Mouse (Mus musculus) neural tube, embryonic 12.5 days (tissue): ENCODE measurements around the gene Arsj. TPM values are rescaled to one million over a fixed set of nuclear protein-coding genes. Genes with fewer than 3 reads are reported as not detected.

Experiments
- ATAC-seq: fragments of 200-750 bp; cut with Nextera tagmentation; 2 replicates; pipeline ENCODE4 v1.8.0; 2017; ENCODE audit warnings: low read depth, mild to moderate bottlenecking, moderate TSS enrichment, moderate library complexity; ENCODE audit not compliant: low FRiP score
- H3K27ac ChIP-seq: fragments of 300-500 bp; sonication (generic); 2 replicates; pipeline ENCODE4 v1.5.1; 2016
- H3K27me3 ChIP-seq: fragments of 300-500 bp; sonication (generic); replicated peaks from 2 replicates; pipeline ENCODE4 v1.6.1; 2016; ENCODE audit warnings: mild to moderate bottlenecking
- H3K36me3 ChIP-seq: fragments of 300-500 bp; sonication (generic); 2 replicates; pipeline ENCODE4 v1.6.1; 2016; ENCODE audit warnings: mild to moderate bottlenecking
- H3K4me1 ChIP-seq: fragments of 300-500 bp; sonication (generic); 2 replicates; pipeline ENCODE4 v1.6.1; 2016
- H3K4me2 ChIP-seq: fragments of 300-500 bp; sonication (generic); replicated peaks from 2 replicates; pipeline ENCODE4 v1.6.1; 2016; ENCODE audit warnings: mild to moderate bottlenecking
- H3K4me3 ChIP-seq: fragments of 300-500 bp; sonication (generic); 2 replicates; pipeline ENCODE4 v1.5.1; 2016
- H3K9ac ChIP-seq: fragments of 300-500 bp; sonication (generic); 2 replicates; pipeline ENCODE4 v1.6.1; 2016; ENCODE audit warnings: mild to moderate bottlenecking
- H3K9me3 ChIP-seq: fragments of 300-500 bp; sonication (generic); 2 replicates; pipeline ENCODE4 v1.6.1; 2016; ENCODE audit warnings: mild to moderate bottlenecking
- WGBS: fragments of 180-500 bp; shearing (Covaris S2); methylation state at CpG from one replicate; pipeline ENCODE4 v1.1.7; 2016; 5-methylcytosine and 5-hydroxymethylcytosine counted together
- polyA plus RNA-seq: library from polyadenylated mRNA; unstranded; fragments of >200 nt; fragmentation: Nextera tagmentation; extraction: Ambion mirVana; gene quantifications from 2 replicates; pipeline ENCODE4 v1.2.1, GENCODE M21; 2016

Gene Arsj
- polyA plus RNA-seq, 1 experiment from 2014 or later: 0.41 TPM

DNA sequence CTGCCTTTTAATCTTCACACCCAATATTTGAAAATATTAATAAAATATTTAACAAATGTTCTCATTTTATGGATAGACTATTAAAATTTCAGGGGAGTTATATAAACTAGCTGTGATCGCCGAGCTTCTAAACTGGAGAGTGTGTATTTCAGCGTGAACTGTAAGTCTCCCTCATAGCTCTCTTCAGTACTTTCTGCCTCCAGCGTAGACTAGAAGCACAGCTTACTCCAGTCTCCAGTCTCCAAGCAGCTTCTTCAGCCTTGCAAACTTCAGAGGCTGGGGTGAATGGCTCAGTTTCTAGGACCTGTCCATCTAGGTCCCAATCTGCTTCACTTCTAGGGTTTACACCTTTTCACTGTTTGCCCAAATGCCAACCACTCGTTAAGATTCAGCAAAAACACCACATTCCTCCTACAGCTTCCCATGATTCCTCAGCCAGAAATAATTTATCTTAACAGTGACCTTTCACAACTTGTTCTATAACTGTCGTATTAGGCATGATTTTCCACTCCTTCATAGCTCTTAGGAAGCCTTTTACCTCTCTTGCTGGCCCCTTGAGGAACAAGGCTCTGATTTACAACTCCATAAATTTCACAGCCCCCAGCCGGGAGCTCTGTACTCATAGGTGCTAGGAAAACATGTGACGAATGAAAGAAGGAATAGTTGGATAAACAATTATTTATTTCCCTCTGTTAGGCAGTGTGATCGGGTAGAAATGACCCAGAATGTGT lies 9.5 kb downstream of the Arsj start:
- H3K4me1 ChIP-seq: no peaks in the 10 kb centered on the region
- H3K36me3 ChIP-seq: no peaks in the 10 kb centered on the region
- H3K4me2 ChIP-seq: no peak overlapping the region
- H3K9me3 ChIP-seq: no peaks in the 10 kb centered on the region
- no peaks in the 10 kb centered on the region for H3K27me3 ChIP-seq
- ATAC-seq: peak; percentile 48; the same call in 1 of the 2 replicates
- WGBS: 58% methylated on average over 9 of the region's 9 CpGs
- H3K4me3 ChIP-seq: no peak overlapping the region
- no peak overlapping the region for H3K9ac ChIP-seq
- no peak overlapping the region for H3K27ac ChIP-seq

DNA sequence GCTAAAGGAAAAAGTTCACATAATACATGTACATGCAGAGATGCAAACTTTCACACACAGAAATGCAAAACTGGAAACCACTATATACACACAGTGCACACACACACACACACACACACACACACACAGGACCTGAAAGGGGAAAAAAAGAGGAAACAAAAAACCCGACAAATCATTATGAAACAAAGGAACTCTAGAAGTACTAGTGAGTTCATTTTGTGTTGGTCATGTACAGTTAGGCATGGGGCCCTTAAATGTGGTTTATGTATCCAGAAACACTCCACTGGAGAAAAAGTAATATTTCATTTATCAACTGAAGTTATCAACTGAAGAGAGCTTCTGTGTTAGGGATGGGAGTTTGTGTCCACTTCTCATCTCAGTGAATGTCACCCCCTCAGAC lies 10.2 kb downstream of the Arsj start:
- no peak for ATAC-seq
- 91% methylated on average over 1 of the region's 1 CpGs for WGBS

DNA sequence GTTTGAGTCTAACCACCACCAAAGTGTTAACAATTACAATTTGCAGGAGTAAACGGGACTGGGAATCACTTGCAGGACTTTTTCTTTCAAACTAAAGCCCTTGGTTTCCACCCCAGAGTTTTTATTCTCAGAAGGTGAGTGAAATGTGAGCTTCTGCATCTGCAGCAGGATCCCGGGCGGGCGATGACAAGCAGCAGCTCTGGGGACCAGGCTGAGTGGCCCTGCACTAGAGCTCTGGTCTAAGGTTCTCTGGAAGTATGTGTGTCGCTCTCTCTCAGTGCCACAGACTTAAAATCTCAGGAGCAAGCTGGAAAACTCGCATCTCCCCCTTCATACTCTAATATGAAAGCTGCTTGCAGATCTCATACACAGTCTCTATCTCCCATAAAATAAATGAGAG lies 15.8 kb downstream of the Arsj start:
- H3K27me3 ChIP-seq: no peaks in the 10 kb centered on the region
- no peak for ATAC-seq
- H3K4me1 ChIP-seq: no peaks in the 10 kb centered on the region
- no peak overlapping the region for H3K4me3 ChIP-seq
- no peak overlapping the region for H3K9ac ChIP-seq
- H3K27ac ChIP-seq: no peak overlapping the region
- no peaks in the 10 kb centered on the region for H3K9me3 ChIP-seq
- no peak overlapping the region for H3K4me2 ChIP-seq
- WGBS: 82% methylated on average over 6 of the region's 6 CpGs
- no peaks in the 10 kb centered on the region for H3K36me3 ChIP-seq

More for the DNA sequence above, 10.2 kb downstream of the Arsj start:
- H3K27ac ChIP-seq: no peak overlapping the region
- H3K4me1 ChIP-seq: no peaks in the 10 kb centered on the region
- no peak overlapping the region for H3K9ac ChIP-seq
- H3K4me2 ChIP-seq: no peak overlapping the region
- no peaks in the 10 kb centered on the region for H3K27me3 ChIP-seq
- no peaks in the 10 kb centered on the region for H3K9me3 ChIP-seq
- no peak overlapping the region for H3K4me3 ChIP-seq
- H3K36me3 ChIP-seq: no peaks in the 10 kb centered on the region

DNA sequence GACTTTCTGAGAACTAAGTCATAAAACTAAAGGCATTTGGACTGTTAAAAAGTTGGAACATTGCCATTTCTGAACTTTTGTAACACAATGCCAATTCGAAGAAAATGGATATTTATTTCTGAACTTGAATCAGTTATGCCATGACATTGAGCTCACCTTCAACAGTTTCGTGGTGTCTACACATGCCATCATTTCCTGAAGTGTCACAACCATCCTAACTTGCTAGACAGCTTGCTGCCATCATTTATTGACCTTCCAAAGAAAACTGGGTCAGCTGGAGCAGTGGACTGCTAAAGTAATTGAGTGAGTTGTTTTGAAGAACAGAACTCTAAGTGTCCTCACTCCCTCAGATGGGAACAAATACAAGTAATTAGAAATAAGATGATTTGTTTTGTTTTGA lies 16.2 kb downstream of the Arsj start:
- ATAC-seq: no peak
- Histone ChIP-seq H3K4me3 (no peak overlapping the region), H3K27ac (no peak overlapping the region), H3K36me3 (no peaks in the 10 kb centered on the region), H3K9me3 (no peaks in the 10 kb centered on the region), H3K9ac (no peak overlapping the region), H3K4me2 (no peak overlapping the region), H3K4me1 (no peaks in the 10 kb centered on the region), H3K27me3 (no peaks in the 10 kb centered on the region)
- WGBS: 73% methylated on average over 2 of the region's 2 CpGs

DNA sequence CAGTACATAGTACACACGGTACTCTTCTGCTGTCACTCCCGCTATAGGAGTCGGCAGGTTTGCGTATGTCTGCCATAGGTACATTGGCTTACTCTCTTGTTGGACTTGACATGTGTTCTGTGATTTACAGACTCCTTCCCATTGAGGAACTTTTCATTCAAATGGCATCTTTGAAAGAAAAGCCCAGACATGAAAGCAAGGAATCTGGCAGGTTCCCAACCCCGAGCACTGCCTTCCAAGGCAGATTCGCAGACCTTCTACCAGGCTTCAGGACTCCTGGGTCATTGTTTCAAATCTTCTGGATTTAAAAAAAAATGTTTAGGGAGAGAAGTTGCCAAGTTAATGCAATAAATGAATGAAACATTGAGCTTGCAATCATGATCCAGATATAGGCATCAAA lies 19.8 kb downstream of the Arsj start:
- no peak for ATAC-seq
- H3K4me2 ChIP-seq: no peak overlapping the region
- H3K4me3 ChIP-seq: no peak overlapping the region
- H3K4me1 ChIP-seq: no peaks in the 10 kb centered on the region
- H3K9ac ChIP-seq: no peak overlapping the region
- no peak overlapping the region for H3K27ac ChIP-seq
- WGBS: 86% methylated on average over 6 of the region's 6 CpGs
- no peaks in the 10 kb centered on the region for H3K9me3 ChIP-seq
- H3K36me3 ChIP-seq: no peaks in the 10 kb centered on the region
- no peaks in the 10 kb centered on the region for H3K27me3 ChIP-seq

DNA sequence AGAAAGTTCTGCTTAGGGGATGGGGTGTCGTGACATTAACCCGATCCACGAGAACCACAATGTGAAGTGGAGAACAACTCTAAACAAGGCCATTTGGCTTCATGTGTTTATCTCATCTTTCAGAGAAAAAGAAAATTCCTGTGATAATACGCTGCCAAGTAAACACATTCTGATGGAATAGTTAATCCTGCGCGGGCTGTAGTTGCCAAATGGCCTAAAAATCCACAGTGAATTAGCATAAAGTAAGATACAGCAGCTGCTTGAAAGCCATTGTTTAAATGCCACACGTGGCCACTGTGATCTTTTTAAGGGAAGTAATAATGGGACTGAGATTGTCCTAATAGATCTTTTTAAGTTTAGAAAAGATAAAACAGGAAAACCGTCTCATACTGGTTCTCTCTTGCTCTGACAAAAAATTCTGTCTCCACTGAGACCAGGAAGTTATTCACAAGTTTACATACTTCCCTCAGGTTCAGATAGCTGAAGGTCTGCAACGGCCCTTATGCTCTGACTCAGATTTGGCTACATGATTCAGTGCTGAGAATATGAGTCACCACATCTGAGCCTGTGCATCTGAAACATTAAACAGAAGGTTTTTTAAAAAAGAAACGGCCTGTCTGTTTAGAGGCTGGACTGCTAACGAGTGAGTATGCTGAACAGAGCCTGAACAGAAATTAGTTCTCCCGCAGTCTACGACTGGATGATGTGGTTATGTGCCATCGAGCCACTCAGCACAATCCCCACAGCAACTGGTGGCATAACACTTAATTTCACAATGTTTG lies 21.4 kb downstream of the Arsj start:
- no peak for ATAC-seq
- H3K4me1 ChIP-seq: no peaks in the 10 kb centered on the region
- H3K9me3 ChIP-seq: no peaks in the 10 kb centered on the region
- no peak overlapping the region for H3K9ac ChIP-seq
- no peak overlapping the region for H3K27ac ChIP-seq
- no peaks in the 10 kb centered on the region for H3K36me3 ChIP-seq
- 84% methylated on average over 14 of the region's 14 CpGs for WGBS
- H3K4me2 ChIP-seq: no peak overlapping the region
- no peak overlapping the region for H3K4me3 ChIP-seq
- no peaks in the 10 kb centered on the region for H3K27me3 ChIP-seq

DNA sequence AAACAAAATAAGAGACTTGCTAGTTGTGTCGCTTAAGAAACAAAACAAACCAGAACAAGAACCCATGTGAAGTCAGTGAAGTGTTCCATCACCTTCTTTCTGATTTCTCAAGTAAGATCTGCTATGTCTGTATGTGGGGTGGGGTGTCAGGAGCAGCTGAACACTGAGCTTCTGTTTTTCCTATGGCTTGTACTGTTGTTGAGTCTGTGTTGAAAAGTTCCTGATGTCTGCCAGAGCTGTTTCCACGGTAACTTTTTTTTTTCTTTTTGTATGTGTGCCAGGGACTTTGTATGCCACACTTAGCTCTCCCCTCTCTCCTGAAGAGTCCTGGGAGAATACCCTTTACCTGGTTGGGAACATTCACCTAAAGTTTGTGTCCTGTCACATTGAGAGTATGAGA lies 34.0 kb downstream of the Arsj start:
- ATAC-seq: no peak
- Histone ChIP-seq H3K9me3 (no peaks in the 10 kb centered on the region), H3K4me1 (no peaks in the 10 kb centered on the region), H3K9ac (no peak overlapping the region), H3K36me3 (no peaks in the 10 kb centered on the region), H3K4me2 (no peak overlapping the region), H3K27me3 (no peaks in the 10 kb centered on the region), H3K4me3 (no peak overlapping the region), H3K27ac (no peak overlapping the region)
- WGBS: 82% methylated on average over 2 of the region's 2 CpGs

DNA sequence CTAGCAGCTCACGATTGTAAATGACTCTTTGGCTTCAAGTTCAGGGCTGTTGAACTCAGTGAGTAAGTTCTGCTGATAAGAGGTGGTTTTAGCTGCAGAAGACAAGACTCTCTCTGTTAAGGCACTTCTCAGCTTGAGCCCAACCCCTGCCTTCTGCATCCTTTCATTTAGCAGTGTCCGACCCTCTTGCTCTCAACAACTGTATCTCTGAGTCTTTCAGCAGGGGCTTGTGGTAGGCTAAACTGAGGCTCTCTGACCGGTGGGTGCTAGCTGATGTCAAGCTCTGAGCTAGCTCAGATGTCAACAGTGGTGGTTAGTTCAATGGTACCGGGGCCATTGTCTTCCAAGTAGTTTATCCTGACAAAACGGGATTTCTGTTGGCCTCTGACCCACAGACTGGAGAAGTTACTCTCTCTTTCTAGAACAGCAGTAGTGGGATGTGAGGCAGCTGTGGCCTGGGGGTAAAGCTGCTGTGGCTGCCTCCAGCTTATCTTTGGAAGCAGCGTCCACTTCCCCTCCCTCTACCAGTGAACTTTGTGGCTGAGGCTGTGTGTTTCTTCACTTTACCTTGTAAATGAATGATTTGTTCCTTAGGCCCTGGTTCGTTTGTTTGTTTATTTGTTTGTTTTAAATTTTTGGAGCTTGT lies 34.6 kb downstream of the Arsj start:
- 78% methylated on average over 7 of the region's 7 CpGs for WGBS
- Histone ChIP-seq H3K4me1 (no peaks in the 10 kb centered on the region), H3K27me3 (no peaks in the 10 kb centered on the region), H3K4me3 (no peak overlapping the region), H3K4me2 (no peak overlapping the region), H3K9ac (no peak overlapping the region), H3K9me3 (no peaks in the 10 kb centered on the region), H3K27ac (no peak overlapping the region), H3K36me3 (no peaks in the 10 kb centered on the region)
- no peak for ATAC-seq

DNA sequence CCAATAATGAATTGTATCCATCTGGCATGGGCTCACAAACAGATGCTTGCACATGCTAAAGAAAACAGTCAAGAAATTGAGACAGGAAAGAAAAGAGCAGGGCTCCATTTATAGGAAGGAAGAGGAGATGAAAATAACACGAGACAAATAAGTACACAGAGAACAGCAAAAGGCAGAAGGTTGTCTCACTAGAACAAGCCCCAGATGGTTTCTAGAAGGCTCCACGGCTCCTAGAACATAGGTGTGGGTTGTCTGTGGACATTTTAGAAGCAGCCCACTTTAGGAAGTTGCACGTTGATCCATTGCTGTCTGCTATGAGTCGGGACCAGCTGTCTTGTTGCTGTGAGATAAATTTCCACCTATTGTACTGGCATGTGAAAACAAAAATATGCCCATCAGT lies 37.2 kb downstream of the Arsj start:
- 86% methylated on average over 4 of the region's 4 CpGs for WGBS
- no peak for ATAC-seq
- H3K9me3 ChIP-seq: no peaks in the 10 kb centered on the region

DNA sequence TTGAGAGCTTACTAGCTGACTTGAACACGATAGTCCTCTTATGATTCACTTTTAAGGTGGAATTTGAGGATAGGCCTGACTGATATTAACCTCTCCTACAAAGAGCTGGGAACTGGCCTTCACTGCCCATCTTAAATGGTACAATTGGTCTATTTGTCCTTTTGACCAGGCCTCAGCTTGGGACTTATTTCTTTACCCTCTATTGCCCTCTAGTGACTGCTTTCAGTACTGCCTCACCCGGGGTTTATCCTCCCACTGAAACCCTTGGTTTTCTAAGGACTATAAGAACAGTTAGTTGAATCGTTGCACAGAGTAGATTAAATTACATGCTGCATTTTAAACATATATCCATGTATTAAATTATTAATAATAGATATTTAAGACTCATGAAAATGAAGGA lies 39.4 kb downstream of the Arsj start:
- H3K27ac ChIP-seq: no peak overlapping the region
- H3K36me3 ChIP-seq: no peaks in the 10 kb centered on the region
- H3K9me3 ChIP-seq: no peaks in the 10 kb centered on the region
- no peaks in the 10 kb centered on the region for H3K27me3 ChIP-seq
- H3K4me1 ChIP-seq: no peaks in the 10 kb centered on the region
- no peak overlapping the region for H3K4me3 ChIP-seq
- peak; percentile 74 for ATAC-seq
- H3K4me2 ChIP-seq: no peak overlapping the region
- no peak overlapping the region for H3K9ac ChIP-seq
- WGBS: 30% methylated on average over 3 of the region's 3 CpGs

More for the DNA sequence above, 37.2 kb downstream of the Arsj start:
- no peaks in the 10 kb centered on the region for H3K27me3 ChIP-seq
- no peak overlapping the region for H3K27ac ChIP-seq
- H3K4me3 ChIP-seq: no peak overlapping the region
- H3K9ac ChIP-seq: no peak overlapping the region
- H3K4me1 ChIP-seq: no peaks in the 10 kb centered on the region
- H3K36me3 ChIP-seq: no peaks in the 10 kb centered on the region
- H3K4me2 ChIP-seq: no peak overlapping the region

DNA sequence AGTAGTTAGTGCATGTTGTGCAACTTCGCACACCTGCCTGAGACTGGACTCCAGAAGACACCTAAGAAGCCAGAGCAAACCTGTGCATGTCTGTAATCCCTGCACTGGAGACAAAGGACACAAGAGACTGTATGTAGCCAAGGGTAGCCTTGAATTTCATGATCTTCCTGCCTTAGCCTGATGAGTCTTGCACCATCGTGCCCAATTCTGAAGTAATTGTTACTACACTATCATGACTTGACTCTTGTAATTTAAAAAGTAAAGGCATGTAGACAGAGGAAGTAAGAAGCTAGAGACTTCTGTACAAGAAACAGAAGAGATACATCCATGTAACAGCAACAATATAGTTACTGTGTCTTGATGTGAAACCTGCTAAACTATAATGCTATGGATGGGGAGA lies 40.7 kb downstream of the Arsj start:
- no peaks in the 10 kb centered on the region for H3K9me3 ChIP-seq
- 91% methylated on average over 2 of the region's 2 CpGs for WGBS
- no peaks in the 10 kb centered on the region for H3K36me3 ChIP-seq
- H3K4me3 ChIP-seq: no peak overlapping the region
- H3K4me2 ChIP-seq: no peak overlapping the region
- ATAC-seq: no peak
- no peak overlapping the region for H3K27ac ChIP-seq
- H3K9ac ChIP-seq: no peak overlapping the region
- no peaks in the 10 kb centered on the region for H3K4me1 ChIP-seq
- H3K27me3 ChIP-seq: no peaks in the 10 kb centered on the region

DNA sequence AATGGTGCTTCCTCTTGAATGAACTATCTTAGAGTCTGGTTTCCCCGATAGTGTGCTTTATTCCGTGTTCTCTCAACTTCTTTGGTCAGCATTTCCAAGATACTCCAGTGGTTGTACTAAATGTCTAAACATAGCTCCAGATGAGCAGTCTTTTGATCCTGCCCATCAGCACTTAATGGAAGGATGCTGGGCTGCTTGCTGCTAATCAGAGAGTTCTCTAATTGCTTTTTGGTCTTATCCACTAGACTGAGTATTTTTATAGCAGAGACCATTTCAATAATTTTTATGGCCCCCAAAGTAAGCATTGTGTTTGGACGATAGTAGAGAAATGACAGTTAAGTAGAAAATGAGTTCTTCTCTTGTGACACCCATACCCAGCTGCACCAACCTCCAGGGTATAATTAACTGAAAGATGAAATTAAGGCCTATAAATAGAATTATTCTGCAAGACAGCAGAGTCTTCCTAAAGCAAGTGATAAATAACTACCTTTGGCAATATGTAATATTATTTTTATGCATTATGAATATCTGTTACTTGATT lies 67.1 kb downstream of the Arsj start:
- Histone ChIP-seq H3K36me3 (no peaks in the 10 kb centered on the region), H3K9me3 (no peaks in the 10 kb centered on the region), H3K9ac (no peak overlapping the region), H3K4me3 (no peak overlapping the region), H3K4me2 (no peak overlapping the region), H3K27me3 (no peaks in the 10 kb centered on the region), H3K27ac (no peak overlapping the region), H3K4me1 (no peaks in the 10 kb centered on the region)
- ATAC-seq: no peak
- WGBS: 87% methylated on average over 3 of the region's 3 CpGs
